Mouse (Mus musculus): ENCODE measurements around the gene Lsm12. TPM values are rescaled to one million over a fixed set of nuclear protein-coding genes. Genes with fewer than 3 reads are reported as not detected.

The Lsm12 gene
- total and polyA plus RNA-seq, 3 experiments: 66.9 to 185 (median 78.9) TPM

DNA sequence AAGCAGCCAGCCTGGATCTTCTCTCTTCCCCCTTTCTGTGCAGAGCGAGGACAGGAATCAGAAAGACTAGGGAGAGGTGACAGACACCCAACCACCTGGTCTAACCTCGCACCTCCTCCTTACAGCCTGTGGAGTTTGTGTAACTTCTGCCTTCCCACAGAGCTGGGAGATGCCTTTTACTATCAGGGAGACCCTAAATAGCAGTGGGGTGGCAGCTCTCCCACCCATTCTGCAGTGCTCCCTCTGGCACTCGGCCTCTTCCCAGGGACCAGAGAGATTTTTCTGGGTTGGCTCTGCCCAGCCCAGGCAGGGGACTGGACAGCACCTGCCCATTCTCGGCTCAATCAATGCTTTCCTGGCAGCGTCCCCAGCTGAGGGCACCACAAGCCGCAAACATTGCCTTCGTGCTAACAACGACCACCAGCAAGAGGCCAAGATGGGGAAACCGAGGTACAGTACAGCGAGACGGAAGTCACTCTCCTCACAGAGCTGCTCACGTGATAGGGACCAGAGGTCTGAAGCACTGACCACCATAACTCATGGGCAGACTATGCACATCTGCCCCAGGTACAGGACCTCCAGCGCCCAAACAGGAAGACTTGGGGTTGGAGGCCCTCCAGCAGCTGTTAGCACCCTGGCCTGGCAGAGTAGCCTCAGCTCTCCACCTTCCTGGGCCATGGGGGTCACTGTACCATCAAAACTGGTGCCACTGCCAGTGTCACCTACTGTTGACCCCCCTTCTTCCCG lies 34.3 kb upstream of the Lsm12 start:
- H3K79me2 ChIP-seq (replicated peaks; ENCODE audit: control insufficient read depth, extremely low read depth, insufficient read depth, poor library complexity, severe bottlenecking): 0 out of 2 replicates have a peak, but pooled peaks cover 2% of the 10 kb centered on the region
- H3K4me3 ChIP-seq (replicated peaks in 1 of 3; ENCODE audit: low read depth in 2 of 3, low read length in 2 of 3, poor library complexity in 1 of 3): peak overlapping the region in 2 of 3 experiments; percentile 59 to 60
- dilution Hi-C loops (cut with MboI; ENCODE audit: extremely low pct_ligation_motif_present, extremely low pct_unique_long_range_greater_than_20kb, low sequenced_read_pairs): no loop called here
- peak overlapping the region; percentile 78 for H3K4me2 ChIP-seq (ENCODE audit: insufficient read depth, low read depth, poor library complexity, severe bottlenecking)
- H3K9ac ChIP-seq (ENCODE audit: insufficient read depth, low read depth): no peak overlapping the region
- in situ Hi-C loops (cut with MboI; ENCODE audit: low pct_ligation_motif_present, low pct_unique_long_range_greater_than_20kb, low sequenced_read_pairs): no loop called here
- TF ChIP-seq NRF1 (IDR thresholded peaks at IDR 0.05; ENCODE audit: low read depth, low read length) (peak; percentile 10; the same call in 1 of the 2 replicates), CHD2 (IDR thresholded peaks at IDR 0.05; ENCODE audit: low read length) (no peak)
- H3K9me3 ChIP-seq (replicated peaks; ENCODE audit: low read length): no peaks in the 10 kb centered on the region
- no peak for DNase-seq (ENCODE audit: extremely low read depth)
- H3K27ac ChIP-seq (ENCODE audit: insufficient read depth, low read depth): 0 out of 2 replicates have a peak overlapping the region, but pooled peaks have one; percentile 5
- peaks cover 0 to 6% of the 10 kb centered on the region in 2 experiments for H3K36me3 ChIP-seq (replicated peaks in 1 of 2; ENCODE audit: control insufficient read depth in 1 of 2, insufficient read depth in 1 of 2, low read length in 1 of 2)
- H3K4me1 ChIP-seq (ENCODE audit: control insufficient read depth in 1 of 2, insufficient read depth in 2 of 2): peaks cover 48 to 91% of the 10 kb centered on the region in 2 experiments
- no peaks in the 10 kb centered on the region for H3K27me3 ChIP-seq (replicated peaks)

DNA sequence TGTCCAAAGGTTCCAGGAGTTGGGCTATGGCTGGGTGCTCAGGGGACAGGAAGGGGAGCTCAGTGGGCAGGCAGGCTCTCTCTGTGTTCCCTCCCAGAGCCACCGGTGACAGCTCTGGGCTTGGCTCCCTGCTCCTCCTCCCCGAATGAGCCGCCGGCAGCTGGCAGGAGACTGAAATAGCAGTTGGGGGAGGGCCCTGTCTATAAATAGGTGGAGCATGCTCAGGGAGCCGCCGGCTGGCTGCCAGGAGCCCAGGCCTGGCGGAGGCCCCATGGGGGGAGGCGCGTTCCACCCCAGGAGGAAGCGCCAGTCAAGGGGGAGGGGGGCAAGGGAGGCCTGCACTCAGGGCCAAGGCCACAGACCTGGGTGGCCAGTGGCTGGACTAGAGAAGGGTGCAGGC lies 33.7 kb upstream of the Lsm12 start:
- H3K36me3 ChIP-seq (replicated peaks in 1 of 2; ENCODE audit: control insufficient read depth in 1 of 2, insufficient read depth in 1 of 2, low read length in 1 of 2): peaks cover 0 to 3% of the 10 kb centered on the region in 2 experiments
- H3K79me2 ChIP-seq (replicated peaks; ENCODE audit: control insufficient read depth, extremely low read depth, insufficient read depth, poor library complexity, severe bottlenecking): 0 out of 2 replicates have a peak, but pooled peaks cover 2% of the 10 kb centered on the region
- peak overlapping the region; percentile 29 for H3K27ac ChIP-seq (ENCODE audit: insufficient read depth, low read depth)
- peak overlapping the region; percentile 59 to 79 (median 60) for H3K4me3 ChIP-seq (replicated peaks in 1 of 3; ENCODE audit: low read depth in 2 of 3, low read length in 2 of 3, poor library complexity in 1 of 3)
- DNase-seq (ENCODE audit: extremely low read depth): peak; percentile 96
- dilution Hi-C loops (cut with MboI; ENCODE audit: extremely low pct_ligation_motif_present, extremely low pct_unique_long_range_greater_than_20kb, low sequenced_read_pairs) (no loop called here), in situ Hi-C loops (cut with MboI; ENCODE audit: low pct_ligation_motif_present, low pct_unique_long_range_greater_than_20kb, low sequenced_read_pairs) (no loop called here)
- peak overlapping the region; percentile 13 for H3K9ac ChIP-seq (ENCODE audit: insufficient read depth, low read depth)
- H3K4me1 ChIP-seq (ENCODE audit: control insufficient read depth in 1 of 2, insufficient read depth in 2 of 2): peaks cover 48 to 98% of the 10 kb centered on the region in 2 experiments
- no peaks in the 10 kb centered on the region for H3K27me3 ChIP-seq (replicated peaks)
- H3K4me2 ChIP-seq (ENCODE audit: insufficient read depth, low read depth, poor library complexity, severe bottlenecking): peak overlapping the region; percentile 78
- no peaks in the 10 kb centered on the region for H3K9me3 ChIP-seq (replicated peaks; ENCODE audit: low read length)
- TF ChIP-seq RAD21 (IDR thresholded peaks at IDR 0.05; ENCODE audit: low read depth, low read length): no peak; the same call in 1 of the 2 replicates
- peak; percentile 95 for TF ChIP-seq CHD2 (IDR thresholded peaks at IDR 0.05; ENCODE audit: low read length)
- peak; percentile 73 for TF ChIP-seq EP300 (IDR thresholded peaks at IDR 0.05; ENCODE audit: low read length)
- peak; percentile 86 for TF ChIP-seq IRF4 (IDR thresholded peaks at IDR 0.05; ENCODE audit: low read depth, low read length)
- peak; percentile 28; the same call in 1 of the 2 replicates for TF ChIP-seq SMC3 (IDR thresholded peaks at IDR 0.05; ENCODE audit: low read depth, low read length)
- TF ChIP-seq TCF12 (IDR thresholded peaks at IDR 0.05; ENCODE audit: low read depth, low read length): peak; percentile 95
- peak; percentile 54 for TF ChIP-seq HCFC1 (IDR thresholded peaks at IDR 0.05; ENCODE audit: low read depth, low read length)
- TF ChIP-seq POLR2AphosphoS2 (IDR thresholded peaks at IDR 0.05; ENCODE audit: low read depth, low read length): no peak
- peak; percentile 100 for TF ChIP-seq MEF2A (IDR thresholded peaks at IDR 0.05; ENCODE audit: borderline replicate concordance, low read depth, low read length)
- TF ChIP-seq POLR2A (IDR thresholded peaks at IDR 0.05; ENCODE audit: low read depth, low read length): peak; percentile 88
- no peak for TF ChIP-seq PAX5 (IDR thresholded peaks at IDR 0.05; ENCODE audit: low read length)
- TF ChIP-seq ZNF384 (IDR thresholded peaks at IDR 0.05; ENCODE audit: low read depth, low read length): 0 out of 2 replicates have a peak, but pooled peaks have one; percentile 23
- 0 out of 2 replicates have a peak, but pooled peaks have one; percentile 45 for TF ChIP-seq MAFK (IDR thresholded peaks at IDR 0.05; ENCODE audit: insufficient replicate concordance, low read length)
- peak; percentile 93 for TF ChIP-seq MAZ (IDR thresholded peaks at IDR 0.05; ENCODE audit: low read depth, low read length)
- 0 out of 4 replicates have a peak, but pooled peaks of 1 of the 2 experiments have one; percentile 0 for TF ChIP-seq CTCF (conservative IDR thresholded peaks at IDR 0.05 in 1 of 2, IDR thresholded peaks at IDR 0.05 in 1 of 2; ENCODE audit: low read depth in 2 of 2, low read length in 2 of 2)
- TF ChIP-seq GABPA (IDR thresholded peaks at IDR 0.05; ENCODE audit: insufficient replicate concordance, low read depth, low read length): no peak
- no peak for TF ChIP-seq USF1 (IDR thresholded peaks at IDR 0.05; ENCODE audit: low read depth, low read length)
- TF ChIP-seq MYC (IDR thresholded peaks at IDR 0.05; ENCODE audit: low read depth, low read length): no peak
- TF ChIP-seq MAX (IDR thresholded peaks at IDR 0.05; ENCODE audit: low read length): peak; percentile 42; the same call in 1 of the 2 replicates
- TF ChIP-seq KAT2A (IDR thresholded peaks at IDR 0.05; ENCODE audit: insufficient replicate concordance, low read length): 0 out of 2 replicates have a peak, but pooled peaks have one; percentile 30
- TF ChIP-seq ZKSCAN1 (IDR thresholded peaks at IDR 0.05; ENCODE audit: borderline replicate concordance, low read depth, low read length): no peak
- TF ChIP-seq CHD1 (IDR thresholded peaks at IDR 0.05; ENCODE audit: low read depth, low read length): no peak
- no peak; the same call in 1 of the 2 replicates for TF ChIP-seq RCOR1 (conservative IDR thresholded peaks at IDR 0.05; ENCODE audit: low read depth, low read length)
- no peak for TF ChIP-seq E2F4 (IDR thresholded peaks at IDR 0.05; ENCODE audit: insufficient replicate concordance, low read depth, low read length)
- TF ChIP-seq MXI1 (IDR thresholded peaks at IDR 0.05; ENCODE audit: low read depth, low read length): peak; percentile 79; the same call in 1 of the 2 replicates
- TF ChIP-seq UBTF (IDR thresholded peaks at IDR 0.05; ENCODE audit: low read depth, low read length): peak; percentile 56; the same call in 1 of the 2 replicates
- TF ChIP-seq BHLHE40 (IDR thresholded peaks at IDR 0.05; ENCODE audit: low read depth, low read length): peak; percentile 88
- TF ChIP-seq ZC3H11A (IDR thresholded peaks at IDR 0.05; ENCODE audit: low read depth, low read length): no peak
- peak; percentile 66; the same call in 1 of the 2 replicates for TF ChIP-seq NELFE (IDR thresholded peaks at IDR 0.05; ENCODE audit: low read depth, low read length)
- no peak for TF ChIP-seq USF2 (conservative IDR thresholded peaks at IDR 0.05; ENCODE audit: low read depth, low read length)
